Mouse (Mus musculus) G1E-ER4 (cell line): ENCODE data around the gene Mre11a. TPM values are rescaled to one million over a fixed set of nuclear protein-coding genes. Genes with fewer than 3 reads are reported as not detected.

Experiments
- GATA1 ChIP-seq: IDR thresholded peaks from one replicate; pipeline ENCODE4 v1.8.0; 2012; ENCODE audit warnings: low read length, inconsistent platforms
- polyA plus RNA-seq: library from polyadenylated mRNA; stranded (reverse); fragments of >175 nt; gene quantifications from 2 replicates; pipeline ENCODE4 v1.2.3, GENCODE M21; 2012

The Mre11a gene
- 10.2 and 12.2 TPM in 2 replicates for polyA plus RNA-seq

- no peak for TF ChIP-seq GATA1
Measured at GRCm38 (mm10) chr9:14784039-14785002, at the start of gene Mre11a, which contains the start of gene Ankrd49. Gene Mre11a (plus strand): TSS chr9:14784654. Gene Ankrd49 (minus strand): TSS chr9:14784856.

- peak; percentile 52 for TF ChIP-seq GATA1
Measured at GRCm38 (mm10) chr9:14739498-14740150, 44.8 kb upstream of the Mre11a start.

- TF ChIP-seq GATA1, result no peak
Measured at GRCm38 (mm10) chr9:14740151-14740924, 44.1 kb upstream of the Mre11a start, which contains the start of gene Piwil4. Gene Piwil4 (minus strand): TSS chr9:14740733.

GRCm38 (mm10) chr9:14750901-14751502 is 33.5 kb upstream of the Mre11a start:
- TF ChIP-seq GATA1, result no peak

- no peak for TF ChIP-seq GATA1
Measured at GRCm38 (mm10) chr9:14751503-14752000, 32.9 kb upstream of the Mre11a start.

- TF ChIP-seq GATA1, result no peak
Measured at GRCm38 (mm10) chr9:14752001-14752522, 32.4 kb upstream of the Mre11a start, which contains the start of gene Fut4. Gene Fut4 (minus strand): TSS chr9:14752393.

GRCm38 (mm10) chr9:14753947-14754346 is 30.5 kb upstream of the Mre11a start:
- TF ChIP-seq GATA1, result no peak

GRCm38 (mm10) chr9:14754469-14754868 is 30.0 kb upstream of the Mre11a start:
- TF ChIP-seq GATA1, result no peak

GRCm38 (mm10) chr9:14758590-14758989 is 25.9 kb upstream of the Mre11a start:
- no peak for TF ChIP-seq GATA1

GRCm38 (mm10) chr9:14759261-14759660 is 25.2 kb upstream of the Mre11a start:
- TF ChIP-seq GATA1, result no peak

GRCm38 (mm10) chr9:14764765-14765164 is 19.7 kb upstream of the Mre11a start:
- no peak for TF ChIP-seq GATA1

- TF ChIP-seq GATA1, result no peak
Measured at GRCm38 (mm10) chr9:14769811-14770210, 14.6 kb upstream of the Mre11a start.

- no peak for TF ChIP-seq GATA1
Measured at GRCm38 (mm10) chr9:14770803-14771471, 13.5 kb upstream of the Mre11a start, which contains the start of gene 1700012B09Rik. Gene 1700012B09Rik (minus strand): TSS chr9:14771030.

- TF ChIP-seq GATA1, result no peak
Measured at GRCm38 (mm10) chr9:14772074-14772473, 12.4 kb upstream of the Mre11a start.

GRCm38 (mm10) chr9:14773813-14774212 is 10.6 kb upstream of the Mre11a start:
- TF ChIP-seq GATA1, result no peak
